Mouse (Mus musculus) brain, embryonic 14.5 days (tissue): ENCODE data around the gene Ncs1.
A peak's percentile ranks its signal among the peaks of the same experiment; 100 is the strongest.

ENCODE experiments used
- CTCF ChIP-seq: fragments of 200-500 bp; IDR thresholded peaks from 2 replicates; pipeline ENCODE4 v1.5.1; 2012; ENCODE audit warnings: inconsistent platforms, mild to moderate bottlenecking, moderate library complexity, borderline replicate concordance; ENCODE audit not compliant: insufficient read depth, insufficient read length; ENCODE audit errors: extremely low read depth
- POLR2A ChIP-seq: fragments of 200-500 bp; IDR thresholded peaks from 2 replicates; pipeline ENCODE4 v1.6.1; 2012; ENCODE audit warnings: mild to moderate bottlenecking, inconsistent platforms, borderline replicate concordance; ENCODE audit not compliant: poor library complexity, insufficient read depth, insufficient read length, severe bottlenecking; ENCODE audit errors: extremely low read depth

DNA sequence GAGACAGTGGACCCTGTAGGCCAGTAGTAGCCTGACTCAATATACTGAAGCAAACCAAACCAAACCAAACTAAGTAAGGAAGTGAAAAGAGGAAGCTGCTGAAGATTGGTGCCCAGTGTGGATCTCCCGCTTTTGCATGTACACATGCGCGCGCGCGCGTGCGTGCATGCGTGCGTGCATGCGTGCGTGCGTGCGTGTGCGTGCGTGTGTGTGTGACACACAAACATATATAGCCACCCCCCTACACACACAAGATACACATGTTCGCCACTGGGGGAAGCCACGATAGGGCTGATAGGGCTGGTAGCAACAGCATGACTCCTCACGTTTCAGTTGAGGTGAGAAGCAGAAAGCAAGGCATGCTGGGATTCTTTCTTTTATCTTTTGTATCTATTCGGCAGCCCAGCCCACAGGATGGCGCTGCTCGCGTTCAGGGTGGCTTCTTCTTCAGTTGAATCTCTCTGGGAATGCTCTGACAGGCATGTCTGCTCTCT is 6.4 kb upstream of the Ncs1 start:
- TF ChIP-seq CTCF (peak; percentile 40; the same call in 1 of the 2 replicates), POLR2A (no peak)
